Mouse (Mus musculus) heart, adult 2 months (tissue): ENCODE data around the gene Lamb3.

Experiments used
- CTCF ChIP-seq: fragments of 200-600 bp; IDR thresholded peaks from 2 replicates; pipeline ENCODE4 v1.8.1; 2022; ENCODE audit warnings: antibody characterized with exemption, mild to moderate bottlenecking, moderate library complexity
- EP300 ChIP-seq: fragments of 200-500 bp; IDR thresholded peaks from 2 replicates; pipeline ENCODE4 v1.6.1; 2011; ENCODE audit warnings: low read depth, low read length, control low read depth; ENCODE audit not compliant: insufficient read depth
- POLR2A ChIP-seq: fragments of 200-500 bp; IDR thresholded peaks from 2 replicates; pipeline ENCODE4 v1.6.1; 2011; ENCODE audit warnings: mild to moderate bottlenecking, low read depth, low read length, control low read depth; ENCODE audit not compliant: insufficient read depth

DNA sequence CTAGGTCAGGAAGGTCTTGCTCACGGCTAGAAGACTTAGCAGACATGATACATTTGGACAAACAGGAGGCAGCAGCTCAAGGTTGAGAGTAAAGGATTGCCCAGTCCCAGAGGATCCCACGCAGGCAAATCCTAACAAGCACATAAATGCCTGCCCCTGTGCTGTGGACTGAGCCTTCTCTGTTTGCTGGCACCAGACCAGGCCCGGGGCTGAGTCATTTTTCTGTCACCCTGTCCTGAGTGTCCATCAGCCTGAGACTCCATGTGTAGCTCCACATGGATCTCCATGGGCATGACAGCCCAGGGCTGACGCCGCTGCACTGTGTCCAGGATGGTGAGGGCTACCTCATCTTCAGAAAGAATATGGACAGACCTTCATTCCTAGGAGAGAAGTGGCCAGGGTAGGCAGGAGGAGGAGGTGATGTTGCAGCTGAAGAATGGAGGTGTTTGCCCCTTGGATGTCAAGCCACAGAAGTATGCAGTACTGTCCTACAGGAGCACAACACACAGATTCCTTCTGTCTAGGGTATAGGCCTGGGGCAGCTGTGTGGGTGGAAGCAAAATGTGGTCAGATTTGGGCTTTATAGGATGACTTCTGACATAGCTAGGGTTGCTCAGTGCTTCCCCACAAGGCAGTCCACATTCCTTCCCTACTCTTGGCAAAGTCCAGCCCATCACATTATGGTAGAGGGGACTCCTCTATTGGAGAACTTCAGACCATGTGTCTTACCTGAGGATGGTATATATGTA lies 134.9 kb downstream of the Lamb3 start:
- TF ChIP-seq POLR2A (no peak), EP300 (no peak), CTCF (no peak)
